Mouse (Mus musculus) olfactory bulb, adult 2 months (tissue): ENCODE results near the gene Bcas3. TPM values are rescaled to one million over a fixed set of nuclear protein-coding genes. Genes with fewer than 3 reads are reported as not detected.

ENCODE experiments used
- H3K27ac ChIP-seq: fragments of 200-500 bp; 2 replicates; pipeline ENCODE4 v1.5.1; 2012; ENCODE audit warnings: low read depth, low read length; ENCODE audit not compliant: insufficient read depth
- H3K4me1 ChIP-seq: fragments of 200-500 bp; 2 replicates; pipeline ENCODE4 v1.6.1; 2012; ENCODE audit warnings: low read length; ENCODE audit not compliant: control insufficient read depth, insufficient read depth
- H3K4me3 ChIP-seq: fragments of 200-500 bp; 2 replicates; pipeline ENCODE4 v1.5.1; 2012; ENCODE audit warnings: mild to moderate bottlenecking, low read depth, low read length, moderate library complexity; ENCODE audit not compliant: insufficient read depth
- CTCF ChIP-seq: fragments of 200-500 bp; IDR thresholded peaks from 2 replicates; pipeline ENCODE4 v1.5.1; 2012; ENCODE audit warnings: low read depth, mild to moderate bottlenecking, low read length, moderate library complexity; ENCODE audit not compliant: insufficient read depth
- POLR2A ChIP-seq: fragments of 200-500 bp; IDR thresholded peaks from 2 replicates; pipeline ENCODE4 v1.6.1; 2012; ENCODE audit warnings: mild to moderate bottlenecking, low read depth, low read length, moderate library complexity; ENCODE audit not compliant: insufficient read depth
- WGBS: fragments of 180-500 bp; shearing (Covaris S2); methylation state at CpG from one replicate; pipeline ENCODE4 v1.1.7; 2018; 5-methylcytosine and 5-hydroxymethylcytosine counted together
- polyA plus RNA-seq: library from polyadenylated mRNA; stranded (reverse); fragments of >200 nt; gene quantifications from 2 replicates; pipeline ENCODE4 v1.2.4, GENCODE M21; 2012; ENCODE audit warnings: low replicate concordance; ENCODE audit not compliant: missing spikeins, insufficient read depth, insufficient read length

The Bcas3 gene
- polyA plus RNA-seq, 1 experiment, result not detected

GRCm38 (mm10) chr11:85776861-85777360 lies 423.9 kb downstream of the Bcas3 start:
- 90% methylated on average over 7 of the region's 7 CpGs for WGBS
- Histone ChIP-seq H3K4me1 (peaks cover 3% of the 10 kb centered on the region), H3K27ac (no peak overlapping the region), H3K4me3 (no peak overlapping the region)
- TF ChIP-seq CTCF, result no peak
- no peak for TF ChIP-seq POLR2A

DNA sequence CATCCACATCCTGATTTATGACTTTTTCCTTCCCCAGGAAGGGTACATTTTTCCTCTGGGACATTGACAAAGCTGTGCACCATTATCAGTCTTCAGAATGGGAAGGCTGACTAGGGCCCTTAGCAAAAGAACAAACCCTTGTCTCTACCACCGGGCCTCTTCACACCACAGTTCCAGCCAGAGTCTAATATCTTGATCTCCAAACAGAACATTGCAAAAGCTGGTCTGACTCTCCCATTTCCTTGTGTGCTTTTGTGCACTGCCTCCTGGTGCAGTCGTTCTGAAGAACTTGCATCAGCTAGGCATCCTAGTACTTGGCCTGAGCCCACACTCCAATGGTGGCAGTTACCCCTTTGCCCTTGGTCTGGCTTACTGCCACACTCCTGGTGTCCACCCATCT lies 425.0 kb downstream of the Bcas3 start:
- 89% methylated on average over 2 of the region's 2 CpGs for WGBS
- TF ChIP-seq CTCF, result no peak
- no peak for TF ChIP-seq POLR2A

DNA sequence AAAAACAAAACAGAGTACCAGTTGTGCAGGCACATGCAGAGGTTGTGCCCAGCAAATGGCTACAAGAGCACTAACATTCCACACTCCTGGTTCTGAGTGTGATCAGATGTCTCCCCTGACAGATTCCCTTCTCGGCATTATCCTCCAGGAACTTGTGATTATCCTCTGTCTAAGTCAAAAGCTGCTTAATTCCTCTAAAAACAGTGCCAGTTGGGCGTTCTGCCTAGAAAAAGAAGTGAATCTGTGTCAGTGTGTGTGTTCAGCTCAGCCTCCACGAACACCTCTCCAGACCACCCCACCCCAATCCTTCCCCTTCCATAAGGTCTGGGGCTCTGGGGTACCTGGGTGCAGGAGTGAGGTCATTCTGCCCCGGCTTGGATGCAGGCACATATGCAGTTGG lies 427.3 kb downstream of the Bcas3 start:
- Histone ChIP-seq H3K4me3 (no peak overlapping the region), H3K27ac (no peak overlapping the region), H3K4me1 (peaks cover 3% of the 10 kb centered on the region)
- no peak for TF ChIP-seq CTCF
- TF ChIP-seq POLR2A, result no peak
- 44% methylated on average over 4 of the region's 4 CpGs for whole genome bisulfite sequencing

More for the DNA sequence above, 425.0 kb downstream of the Bcas3 start:
- Histone ChIP-seq H3K4me3 (no peak overlapping the region), H3K4me1 (peaks cover 3% of the 10 kb centered on the region), H3K27ac (no peak overlapping the region)

GRCm38 (mm10) chr11:85786113-85786718 lies 433.2 kb downstream of the Bcas3 start:
- Histone ChIP-seq H3K27ac (no peak overlapping the region), H3K4me1 (no peaks in the 10 kb centered on the region), H3K4me3 (no peak overlapping the region)
- 84% methylated on average over 3 of the region's 3 CpGs for WGBS
- no peak for TF ChIP-seq CTCF
- TF ChIP-seq POLR2A, result no peak

GRCm38 (mm10) chr11:85789750-85790149 lies 436.8 kb downstream of the Bcas3 start:
- TF ChIP-seq POLR2A, result no peak
- TF ChIP-seq CTCF, result no peak
- H3K27ac ChIP-seq, result no peak overlapping the region
- no peaks in the 10 kb centered on the region for H3K4me1 ChIP-seq
- 96% methylated on average over 7 of the region's 7 CpGs for WGBS
- no peak overlapping the region for H3K4me3 ChIP-seq

DNA sequence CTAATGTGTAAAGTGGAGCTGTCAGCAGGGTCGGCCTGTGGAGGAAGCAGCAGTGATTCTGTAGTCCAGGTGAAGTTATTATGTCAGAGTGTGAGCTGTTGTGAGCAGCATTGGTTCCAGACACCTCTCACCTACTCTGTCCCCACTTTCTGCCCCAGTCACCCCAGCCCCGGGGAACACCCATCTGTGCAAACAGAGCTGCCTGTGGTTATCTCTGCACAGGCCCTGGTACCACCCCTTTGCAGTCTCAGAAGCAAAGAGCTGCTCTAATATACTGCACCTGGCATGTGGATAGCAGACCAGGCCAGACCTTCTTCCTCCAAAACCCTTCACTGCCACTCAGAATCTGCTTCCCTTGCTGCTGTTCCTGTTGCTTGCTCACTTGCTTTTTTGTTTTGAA lies 437.3 kb downstream of the Bcas3 start:
- WGBS, result 93% methylated on average over 2 of the region's 2 CpGs
- Histone ChIP-seq H3K4me1 (no peaks in the 10 kb centered on the region), H3K27ac (no peak overlapping the region), H3K4me3 (no peak overlapping the region)
- TF ChIP-seq CTCF, result no peak
- no peak for TF ChIP-seq POLR2A

GRCm38 (mm10) chr11:85791212-85791611 lies 438.2 kb downstream of the Bcas3 start:
- Histone ChIP-seq H3K4me3 (no peak overlapping the region), H3K27ac (no peak overlapping the region), H3K4me1 (no peaks in the 10 kb centered on the region)
- TF ChIP-seq CTCF (no peak), POLR2A (no peak)
- 100% methylated on average over 1 of the region's 1 CpGs for WGBS

DNA sequence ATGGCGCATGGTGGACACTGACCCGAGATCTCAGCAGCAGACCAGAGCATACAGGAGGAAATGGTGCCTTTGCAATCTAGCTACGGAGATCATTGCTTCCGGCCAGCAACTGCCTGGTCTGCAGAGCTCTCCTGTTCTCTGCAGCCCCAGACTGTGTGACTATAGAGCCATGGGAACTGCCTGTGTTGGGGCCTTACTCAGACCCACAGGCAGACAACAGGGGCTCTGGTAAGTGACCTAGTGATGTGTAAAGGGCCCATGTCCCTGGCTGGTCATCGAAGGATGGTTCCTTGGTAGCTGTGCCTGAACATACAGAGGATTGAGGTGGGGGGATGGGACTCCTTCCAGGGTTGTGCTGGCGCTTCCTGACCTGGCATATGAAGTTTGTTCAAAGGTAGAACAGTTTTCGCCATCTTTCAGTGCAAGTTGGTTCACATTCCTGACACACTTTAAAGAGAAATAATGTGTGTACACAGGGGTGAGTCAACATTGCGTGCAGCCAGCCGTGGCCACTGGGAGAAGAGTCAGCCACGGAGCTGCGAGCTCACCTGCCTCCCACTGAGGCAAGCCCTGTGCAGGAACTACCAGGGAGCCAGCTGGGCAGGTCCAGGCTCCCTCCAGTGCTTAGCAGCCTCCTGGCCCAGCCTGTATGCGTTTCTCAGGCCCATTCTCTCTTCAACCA lies 439.7 kb downstream of the Bcas3 start:
- Histone ChIP-seq H3K4me3 (no peak overlapping the region), H3K4me1 (no peaks in the 10 kb centered on the region), H3K27ac (no peak overlapping the region)
- WGBS, result 86% methylated on average over 12 of the region's 12 CpGs
- TF ChIP-seq CTCF (no peak), POLR2A (no peak)

DNA sequence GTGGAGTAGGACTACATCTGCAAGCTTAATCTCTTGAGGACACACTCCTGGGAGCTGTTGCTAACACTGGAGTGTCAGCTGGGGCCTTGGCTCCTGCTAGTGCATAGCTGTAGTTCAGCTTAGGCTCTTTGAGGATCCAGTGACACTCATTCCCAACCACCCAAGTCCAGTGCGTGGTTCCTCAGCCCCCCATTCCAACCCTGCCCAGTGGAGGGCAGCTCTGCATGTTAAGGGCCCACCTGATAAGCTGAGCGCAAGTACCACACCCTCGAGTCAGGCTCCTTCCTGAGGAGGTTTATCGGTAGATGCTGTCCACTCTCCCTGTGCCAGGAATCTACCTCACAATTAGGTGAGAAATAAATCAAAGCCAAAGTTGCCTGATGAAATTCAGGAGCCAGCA lies 446.5 kb downstream of the Bcas3 start:
- Histone ChIP-seq H3K4me3 (no peak overlapping the region), H3K4me1 (no peaks in the 10 kb centered on the region), H3K27ac (no peak overlapping the region)
- WGBS, result 94% methylated on average over 4 of the region's 4 CpGs
- TF ChIP-seq CTCF (no peak), POLR2A (no peak)
